Mouse (Mus musculus) embryonic facial prominence, embryonic 11.5 days (tissue): ENCODE measurements around the gene Cdc42se1. TPM values are rescaled to one million over a fixed set of nuclear protein-coding genes. Genes with fewer than 3 reads are reported as not detected.

Source experiments
- ATAC-seq: fragments of 200-750 bp; cut with Nextera tagmentation; replicated peaks from 2 replicates; pipeline ENCODE4 v1.8.0; 2017; ENCODE audit warnings: low read depth; ENCODE audit not compliant: insufficient number of reproducible peaks, low FRiP score, low TSS enrichment
- DNase-seq: peaks from one replicate; pipeline ENCODE4 v3.0.0-alpha.2; 2015; ENCODE audit warnings: low spot score
- H3K27ac ChIP-seq: fragments of 300-500 bp; sonication (generic); replicated peaks from 2 replicates; pipeline ENCODE4 v1.5.1; 2014; ENCODE audit warnings: mild to moderate bottlenecking, low read depth, low read length, control low read depth
- H3K27me3 ChIP-seq: fragments of 300-500 bp; sonication (generic); 2 replicates; pipeline ENCODE4 v1.6.1; 2014; ENCODE audit warnings: mild to moderate bottlenecking, low read length, moderate library complexity, mixed read lengths; ENCODE audit not compliant: control insufficient read depth, insufficient read depth
- H3K36me3 ChIP-seq: fragments of 300-500 bp; sonication (generic); replicated peaks from 2 replicates; pipeline ENCODE4 v1.6.1; 2014; ENCODE audit warnings: low read depth, mild to moderate bottlenecking, low read length, moderate library complexity, mixed read lengths; ENCODE audit not compliant: control insufficient read depth, insufficient read depth
- H3K4me1 ChIP-seq: fragments of 300-500 bp; sonication (generic); 2 replicates; pipeline ENCODE4 v1.6.1; 2014; ENCODE audit warnings: low read length, mixed read lengths; ENCODE audit not compliant: control insufficient read depth, insufficient read depth
- H3K4me2 ChIP-seq: fragments of 300-500 bp; sonication (generic); 2 replicates; pipeline ENCODE4 v1.6.1; 2014; ENCODE audit warnings: low read depth, mild to moderate bottlenecking, control low read depth, low read length, moderate library complexity
- H3K4me3 ChIP-seq: fragments of 300-500 bp; sonication (generic); 2 replicates; pipeline ENCODE4 v1.5.1; 2014; ENCODE audit warnings: low read depth, low read length, control low read depth
- H3K9ac ChIP-seq: fragments of 300-500 bp; sonication (generic); replicated peaks from 2 replicates; pipeline ENCODE4 v1.6.1; 2014; ENCODE audit warnings: mild to moderate bottlenecking, control low read depth, low read length
- H3K9me3 ChIP-seq: fragments of 300-500 bp; sonication (generic); replicated peaks from 2 replicates; pipeline ENCODE4 v1.6.1; 2016; ENCODE audit warnings: mild to moderate bottlenecking, low read length, inconsistent platforms, mixed read lengths; ENCODE audit not compliant: control insufficient read depth
- WGBS: fragments of 180-500 bp; shearing (Covaris S2); extraction: QIAGEN DNeasy Blood & Tissue Kit; methylation state at CpG from one replicate; pipeline ENCODE4 v1.1.7; 2014; 5-methylcytosine and 5-hydroxymethylcytosine counted together
- polyA plus RNA-seq: library from polyadenylated mRNA; unstranded; fragments of >200 nt; fragmentation: Nextera tagmentation; extraction: Ambion mirVana; gene quantifications from 2 replicates; pipeline ENCODE4 v1.2.1, GENCODE M21; 2014

Gene Cdc42se1
- polyA plus RNA-seq, 1 experiment from 2014 or later = 105 TPM

GRCm38 (mm10) chr3:95284062-95284461 is 55.5 kb downstream of the Cdc42se1 start:
- DNase-seq (no peak), ATAC-seq (no peak)
- Histone ChIP-seq H3K9me3 (no peaks in the 10 kb centered on the region), H3K9ac (peak overlapping the region; percentile 84), H3K4me2 (peak overlapping the region; percentile 87), H3K36me3 (no peaks in the 10 kb centered on the region), H3K4me1 (peaks cover 2% of the 10 kb centered on the region), H3K4me3 (peak overlapping the region; percentile 68), H3K27me3 (no peaks in the 10 kb centered on the region), H3K27ac (no peak overlapping the region)
- WGBS = 24% methylated on average over 1 of the region's 1 CpGs

DNA sequence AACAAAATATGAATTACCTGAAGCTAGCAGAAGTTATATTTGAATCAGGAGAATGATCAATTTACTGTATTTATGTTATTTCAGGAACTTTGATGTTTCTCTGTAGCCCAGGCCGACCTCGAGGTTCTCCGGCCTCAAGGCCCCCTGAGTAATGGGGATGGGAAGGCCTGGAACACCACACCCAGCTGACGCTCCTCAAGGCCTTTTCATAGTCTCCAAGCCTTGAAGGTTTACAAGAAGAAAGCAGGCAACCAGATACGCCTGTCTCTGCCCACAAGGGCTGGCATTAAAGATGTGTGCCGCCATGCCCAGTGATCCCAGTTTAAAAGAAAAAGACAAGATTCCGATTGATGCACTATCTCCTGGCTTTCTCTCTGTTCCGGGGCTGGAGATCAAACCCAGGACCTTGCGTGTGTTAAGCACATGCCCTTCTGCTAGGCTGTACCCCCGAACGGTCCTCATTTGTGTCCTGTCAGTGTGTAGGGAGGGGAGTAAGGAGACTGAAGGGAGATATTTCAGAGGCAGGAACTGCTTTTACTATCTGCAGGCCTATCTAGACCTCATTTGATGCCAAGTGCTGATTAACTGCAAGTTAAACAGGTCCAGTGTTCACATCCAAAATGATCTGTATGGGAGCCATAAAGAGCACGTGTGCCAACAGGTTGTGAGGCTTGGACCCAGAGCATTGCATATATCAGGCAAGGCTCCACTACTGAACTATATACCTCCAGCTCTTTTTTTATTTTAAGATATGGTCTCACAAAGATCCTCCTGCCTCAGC is 56.2 kb downstream of the Cdc42se1 start:
- Histone ChIP-seq H3K27me3 (no peaks in the 10 kb centered on the region), H3K4me1 (peaks cover 2% of the 10 kb centered on the region), H3K27ac (no peak overlapping the region), H3K9me3 (no peaks in the 10 kb centered on the region), H3K4me2 (no peak overlapping the region; the same call in 1 of the 2 replicates), H3K36me3 (no peaks in the 10 kb centered on the region), H3K9ac (no peak overlapping the region), H3K4me3 (0 out of 2 replicates have a peak overlapping the region, but pooled peaks have one; percentile 0)
- DNase-seq = no peak
- 84% methylated on average over 12 of the region's 12 CpGs for WGBS
- ATAC-seq = no peak

DNA sequence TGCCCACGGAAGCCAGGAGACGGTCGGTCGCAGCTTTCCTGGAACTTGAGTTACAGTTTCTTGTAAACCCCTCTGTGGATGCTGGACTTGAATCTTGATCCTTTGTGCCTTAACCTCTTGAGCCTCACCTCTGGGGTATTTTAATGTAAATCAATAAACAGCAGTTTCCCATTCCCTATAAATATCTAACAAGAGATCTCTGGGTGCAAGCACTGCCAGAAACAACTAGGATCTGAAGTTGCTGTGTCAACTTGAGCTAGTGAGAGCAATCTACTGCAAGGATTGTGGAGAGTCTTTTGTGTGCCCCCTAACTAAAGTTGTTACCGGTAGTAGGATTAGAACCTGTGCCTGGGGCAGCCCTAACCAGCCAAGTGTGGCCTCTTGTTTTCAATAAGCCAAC is 56.9 kb downstream of the Cdc42se1 start:
- Histone ChIP-seq H3K4me1 (peaks cover 2% of the 10 kb centered on the region), H3K4me3 (no peak overlapping the region), H3K36me3 (no peaks in the 10 kb centered on the region), H3K9ac (no peak overlapping the region), H3K9me3 (no peaks in the 10 kb centered on the region), H3K27me3 (no peaks in the 10 kb centered on the region), H3K4me2 (no peak overlapping the region), H3K27ac (no peak overlapping the region)
- 91% methylated on average over 5 of the region's 5 CpGs for WGBS
- no peak for DNase-seq
- ATAC-seq = no peak

Other genes with a start within 250 kb of the Cdc42se1 start
- 18.0 and 23.0 TPM in 2 replicates for gene Zfp687, start 213.3 kb upstream of the Cdc42se1 start, polyA plus RNA-seq
- gene Psmd4, start 186.1 kb upstream of the Cdc42se1 start, polyA plus RNA-seq = 311 and 325 TPM in 2 replicates
- 15.4 and 16.1 TPM in 2 replicates for gene Pip5k1a, start 121.8 kb upstream of the Cdc42se1 start, polyA plus RNA-seq
- 229 and 232 TPM in 2 replicates for gene Vps72, start 117.7 kb upstream of the Cdc42se1 start, polyA plus RNA-seq
- 0.28 and 0.42 TPM in 2 replicates for gene Tmod4, start 104.3 kb upstream of the Cdc42se1 start, polyA plus RNA-seq
- gene Scnm1, start 94.7 kb upstream of the Cdc42se1 start, polyA plus RNA-seq = 71.8 and 84.0 TPM in 2 replicates
- gene Lysmd1, start 94.6 kb upstream of the Cdc42se1 start, polyA plus RNA-seq = 13.2 and 15.1 TPM in 2 replicates
- gene Tnfaip8l2, start 86.4 kb upstream of the Cdc42se1 start, polyA plus RNA-seq = 2.0 and 2.5 TPM in 2 replicates
- gene Sema6c, start 68.3 kb upstream of the Cdc42se1 start, polyA plus RNA-seq = 8.6 and 9.5 TPM in 2 replicates
- 5.7 and 6.7 TPM in 2 replicates for gene Gabpb2, start 10.8 kb upstream of the Cdc42se1 start, polyA plus RNA-seq
- gene Mllt11, start 3.4 kb downstream of the Cdc42se1 start, polyA plus RNA-seq = 52.9 and 56.9 TPM in 2 replicates
- gene Gm128, start 12.9 kb downstream of the Cdc42se1 start, polyA plus RNA-seq = 0.54 TPM in 1 of 2 replicates, not detected in the other
- 2.9 and 4.0 TPM in 2 replicates for gene Bnipl, start 22.5 kb downstream of the Cdc42se1 start, polyA plus RNA-seq
- 45.7 and 46.8 TPM in 2 replicates for gene Mindy1, start 52.6 kb downstream of the Cdc42se1 start, polyA plus RNA-seq
- gene Prune1, start 53.3 kb downstream of the Cdc42se1 start, polyA plus RNA-seq = 25.9 and 28.2 TPM in 2 replicates
- 1.5 and 1.9 TPM in 2 replicates for gene Anxa9, start 78.4 kb downstream of the Cdc42se1 start, polyA plus RNA-seq
- gene Cers2, start 86.1 kb downstream of the Cdc42se1 start, polyA plus RNA-seq = 117 and 118 TPM in 2 replicates
- gene Setdb1, start 128.5 kb downstream of the Cdc42se1 start, polyA plus RNA-seq = 66.2 and 67.3 TPM in 2 replicates
- gene 4930558C23Rik, start 174.1 kb downstream of the Cdc42se1 start, polyA plus RNA-seq = not detected in 2 replicates
- 28.7 and 29.3 TPM in 2 replicates for gene Arnt, start 205.7 kb downstream of the Cdc42se1 start, polyA plus RNA-seq